Mouse (Mus musculus) kidney, postnatal 0 days (tissue): ENCODE measurements at regions not wholly inside any gene's neighbourhood (a gene's known extent, or its start where the extent isn't known, plus 50 kb on each side); places are given as distances from the start of the nearest gene placed in this dataset.

Experiments
- ATAC-seq: fragments of 200-750 bp; cut with Nextera tagmentation; replicated peaks from 2 replicates; pipeline ENCODE4 v1.8.0; 2017; ENCODE audit warnings: low read depth, moderate number of reproducible peaks, moderate TSS enrichment, moderate library complexity; ENCODE audit not compliant: low FRiP score
- DNase-seq: peaks from one replicate; pipeline ENCODE4 v3.0.0-alpha.2; 2016; ENCODE audit warnings: low spot score
- H3K27ac ChIP-seq: fragments of 300-500 bp; sonication (generic); 2 replicates; pipeline ENCODE4 v1.5.1; 2014; ENCODE audit warnings: mild to moderate bottlenecking
- H3K27me3 ChIP-seq: fragments of 300-500 bp; sonication (generic); 2 replicates; pipeline ENCODE4 v1.6.1; 2014; ENCODE audit warnings: low read length, mixed read lengths; ENCODE audit not compliant: insufficient read depth
- H3K36me3 ChIP-seq: fragments of 300-500 bp; sonication (generic); 2 replicates; pipeline ENCODE4 v1.6.1; 2014; ENCODE audit warnings: low read length, mixed read lengths; ENCODE audit not compliant: insufficient read depth
- H3K4me1 ChIP-seq: fragments of 300-500 bp; sonication (generic); replicated peaks from 2 replicates; pipeline ENCODE4 v1.6.1; 2014; ENCODE audit warnings: antibody characterized with exemption, low read length, mixed read lengths; ENCODE audit not compliant: insufficient read depth
- H3K4me2 ChIP-seq: fragments of 300-500 bp; sonication (generic); 2 replicates; pipeline ENCODE4 v1.6.1; 2014; ENCODE audit warnings: mild to moderate bottlenecking, low read length, moderate library complexity, mixed read lengths
- H3K4me3 ChIP-seq: fragments of 300-500 bp; sonication (generic); replicated peaks from 2 replicates; pipeline ENCODE4 v1.5.1; 2014; ENCODE audit warnings: low read depth, low read length
- H3K9ac ChIP-seq: fragments of 300-500 bp; sonication (generic); 2 replicates; pipeline ENCODE4 v1.6.1; 2014; ENCODE audit warnings: low read depth, low read length
- H3K9me3 ChIP-seq: fragments of 300-500 bp; sonication (generic); replicated peaks from 2 replicates; pipeline ENCODE4 v1.6.1; 2016; ENCODE audit warnings: low read length, inconsistent platforms, mixed read lengths
- CTCF ChIP-seq: IDR thresholded peaks from 2 replicates; pipeline ENCODE4 v1.5.1; 2016; ENCODE audit warnings: antibody characterized with exemption, low read depth, mild to moderate bottlenecking, moderate library complexity
- WGBS: fragments of 180-500 bp; shearing (Covaris S2); extraction: QIAGEN DNeasy Blood & Tissue Kit; methylation state at CpG from one replicate; pipeline ENCODE4 v1.1.7; 2014; 5-methylcytosine and 5-hydroxymethylcytosine counted together

GRCm38 (mm10) chr3:140348670-140349069 lies 863.5 kb downstream of the Pdha2 start:
- 54% methylated on average over 3 of the region's 3 CpGs for WGBS

GRCm38 (mm10) chr3:140340631-140341030 lies 871.5 kb downstream of the Pdha2 start:
- no peak overlapping the region for H3K27ac ChIP-seq
- no peak for DNase-seq
- H3K27me3 ChIP-seq, result no peaks in the 10 kb centered on the region
- H3K9me3 ChIP-seq, result no peaks in the 10 kb centered on the region
- ATAC-seq, result no peak
- no peaks in the 10 kb centered on the region for H3K36me3 ChIP-seq
- no peaks in the 10 kb centered on the region for H3K4me1 ChIP-seq
- no peak overlapping the region for H3K9ac ChIP-seq
- H3K4me3 ChIP-seq, result no peak overlapping the region
- TF ChIP-seq CTCF, result no peak
- 89% methylated on average over 6 of the region's 6 CpGs for WGBS
- H3K4me2 ChIP-seq, result no peak overlapping the region

More at GRCm38 (mm10) chr3:140348670-140349069, 863.5 kb downstream of the Pdha2 start:
- DNase-seq (no peak), ATAC-seq (no peak)
- Histone ChIP-seq H3K36me3 (no peaks in the 10 kb centered on the region), H3K4me3 (no peak overlapping the region), H3K4me2 (no peak overlapping the region), H3K27ac (no peak overlapping the region), H3K4me1 (no peaks in the 10 kb centered on the region), H3K27me3 (no peaks in the 10 kb centered on the region), H3K9ac (no peak overlapping the region), H3K9me3 (no peaks in the 10 kb centered on the region)
- no peak for TF ChIP-seq CTCF

GRCm38 (mm10) chr3:140313795-140314194 lies 898.4 kb downstream of the Pdha2 start:
- Histone ChIP-seq H3K36me3 (no peaks in the 10 kb centered on the region), H3K27ac (no peak overlapping the region), H3K4me2 (no peak overlapping the region), H3K9me3 (no peaks in the 10 kb centered on the region), H3K9ac (no peak overlapping the region), H3K4me1 (no peaks in the 10 kb centered on the region), H3K4me3 (no peak overlapping the region), H3K27me3 (no peaks in the 10 kb centered on the region)
- no peak for TF ChIP-seq CTCF
- ATAC-seq, result no peak
- WGBS, result 42% methylated on average over 2 of the region's 2 CpGs
- peak; percentile 5 for DNase-seq

GRCm38 (mm10) chr3:140299364-140299763 lies 912.8 kb downstream of the Pdha2 start:
- 90% methylated on average over 2 of the region's 2 CpGs for WGBS
- TF ChIP-seq CTCF, result no peak

More at GRCm38 (mm10) chr3:140299364-140299763, 912.8 kb downstream of the Pdha2 start:
- H3K4me3 ChIP-seq, result no peak overlapping the region
- DNase-seq, result no peak
- H3K4me1 ChIP-seq, result no peaks in the 10 kb centered on the region
- no peaks in the 10 kb centered on the region for H3K36me3 ChIP-seq
- no peaks in the 10 kb centered on the region for H3K27me3 ChIP-seq
- no peak for ATAC-seq
- H3K27ac ChIP-seq, result no peak overlapping the region
- no peaks in the 10 kb centered on the region for H3K9me3 ChIP-seq
- no peak overlapping the region for H3K9ac ChIP-seq
- H3K4me2 ChIP-seq, result no peak overlapping the region
